Mouse (Mus musculus) MEL (cell line): ENCODE data around the gene Pttg1ip. TPM values are rescaled to one million over a fixed set of nuclear protein-coding genes. Genes with fewer than 3 reads are reported as not detected.
A peak's percentile ranks its signal among the peaks of the same experiment; 100 is the strongest.

Experiments used
- DNase-seq: peaks from one replicate; pipeline ENCODE4 v3.0.0; 2011; ENCODE audit warnings: low read depth, low spot score
- H3K27ac ChIP-seq: 2 replicates; pipeline ENCODE4 v1.5.1; 2012; ENCODE audit warnings: low read depth, mild to moderate bottlenecking, control low read depth, low read length, moderate library complexity; ENCODE audit not compliant: control insufficient read depth
- H3K27me3 ChIP-seq, 2 experiments: fragments of 150-350 bp in 1 of 2; sonication (generic) in 1 of 2; 2 replicates each; pipeline ENCODE4 v1.6.1; 2012; ENCODE audit warnings: low read length in 2 of 2, mild to moderate bottlenecking in 2 of 2, improper control_type of control experiment in 1 of 2, moderate library complexity in 1 of 2; ENCODE audit not compliant: insufficient read depth in 2 of 2, control insufficient read depth in 1 of 2
- H3K36me3 ChIP-seq, 2 experiments: 2 replicates each; pipeline ENCODE4 v1.6.1; 2012 to 2014; ENCODE audit warnings: low read length in 2 of 2, improper control_type of control experiment in 1 of 2, inconsistent platforms in 1 of 2, mild to moderate bottlenecking in 1 of 2; ENCODE audit not compliant: insufficient read depth in 2 of 2, control insufficient read depth in 1 of 2
- H3K4me1 ChIP-seq, 2 experiments: fragments of 150-350 bp in 1 of 2; sonication (generic) in 1 of 2; 2 replicates each; pipeline ENCODE4 v1.6.1; 2012; ENCODE audit warnings: low read length in 2 of 2, improper control_type of control experiment in 1 of 2, mild to moderate bottlenecking in 1 of 2; ENCODE audit not compliant: insufficient read depth in 2 of 2, control insufficient read depth in 1 of 2
- H3K4me3 ChIP-seq, 2 experiments: fragments of 150-350 bp in 1 of 2; sonication (generic) in 1 of 2; 2 replicates each; pipeline ENCODE4 v1.5.1; 2012; ENCODE audit warnings: low read depth in 2 of 2, low read length in 2 of 2, mild to moderate bottlenecking in 2 of 2, moderate library complexity in 2 of 2, control low read depth in 1 of 2, improper control_type of control experiment in 1 of 2; ENCODE audit not compliant: control insufficient read depth in 1 of 2, insufficient read depth in 1 of 2
- H3K79me2 ChIP-seq: 2 replicates; pipeline ENCODE4 v1.6.1; 2012; ENCODE audit warnings: mild to moderate bottlenecking, low read length, moderate library complexity; ENCODE audit not compliant: control insufficient read depth, poor library complexity, insufficient read depth
- H3K9ac ChIP-seq: 2 replicates; pipeline ENCODE4 v1.6.1; 2012; ENCODE audit warnings: low read depth, mild to moderate bottlenecking, control low read depth, low read length, moderate library complexity; ENCODE audit not compliant: control insufficient read depth, poor library complexity, severe bottlenecking
- H3K9me3 ChIP-seq: fragments of 150-350 bp; sonication (generic); replicated peaks from 2 replicates; pipeline ENCODE4 v1.6.1; 2012; ENCODE audit warnings: mild to moderate bottlenecking, low read length, improper control_type of control experiment, moderate library complexity; ENCODE audit not compliant: insufficient read depth
- BHLHE40 ChIP-seq: IDR thresholded peaks from 2 replicates; pipeline ENCODE4 v1.6.1; 2012; ENCODE audit warnings: low read depth, mild to moderate bottlenecking, inconsistent platforms, low read length, improper control_type of control experiment, borderline replicate concordance
- CTCF ChIP-seq, 3 experiments: IDR thresholded peaks in 2 of 3; conservative IDR thresholded peaks in 1 of 3; 2 replicates each; pipeline ENCODE4 v1.5.1; 2011 to 2012; ENCODE audit warnings: low read length in 3 of 3, low read depth in 2 of 3, mild to moderate bottlenecking in 2 of 3, improper control_type of control experiment in 1 of 3, inconsistent platforms in 1 of 3, mixed read lengths in 1 of 3, moderate library complexity in 1 of 3; ENCODE audit not compliant: control insufficient read depth in 1 of 3, insufficient read depth in 1 of 3, poor library complexity in 1 of 3, severe bottlenecking in 1 of 3
- EP300 ChIP-seq, 2 experiments: IDR thresholded peaks; 2 replicates each; pipeline ENCODE4 v1.6.1; 2011; ENCODE audit warnings: improper control_type of control experiment in 2 of 2, low read length in 2 of 2, low read depth in 1 of 2, mild to moderate bottlenecking in 1 of 2
- ETS1 ChIP-seq: IDR thresholded peaks from 2 replicates; pipeline ENCODE4 v1.6.1; 2012; ENCODE audit warnings: low read depth, mild to moderate bottlenecking, inconsistent platforms, low read length, improper control_type of control experiment, moderate library complexity
- GATA1 ChIP-seq: IDR thresholded peaks from 2 replicates; pipeline ENCODE4 v1.6.1; 2011; ENCODE audit warnings: low read depth, low read length, improper control_type of control experiment
- HCFC1 ChIP-seq: IDR thresholded peaks from 2 replicates; pipeline ENCODE4 v1.6.1; 2012; ENCODE audit warnings: low read depth, mild to moderate bottlenecking, inconsistent platforms, low read length, improper control_type of control experiment, moderate library complexity
- JUND ChIP-seq: IDR thresholded peaks from 2 replicates; pipeline ENCODE4 v1.6.1; 2011; ENCODE audit warnings: low read depth, mild to moderate bottlenecking, improper control_type of control experiment, low read length
- MAFK ChIP-seq: IDR thresholded peaks from 2 replicates; pipeline ENCODE4 v1.6.1; 2011; ENCODE audit warnings: low read depth, mild to moderate bottlenecking, low read length, improper control_type of control experiment, borderline replicate concordance
- MAZ ChIP-seq: IDR thresholded peaks from 2 replicates; pipeline ENCODE4 v1.6.1; 2012; ENCODE audit warnings: low read depth, mild to moderate bottlenecking, inconsistent platforms, low read length, improper control_type of control experiment
- MXI1 ChIP-seq: IDR thresholded peaks from 2 replicates; pipeline ENCODE4 v1.6.1; 2011; ENCODE audit warnings: mild to moderate bottlenecking, low read depth, low read length, improper control_type of control experiment
- MYC ChIP-seq: IDR thresholded peaks from 2 replicates; pipeline ENCODE4 v1.6.1; 2011; ENCODE audit warnings: low read depth, mild to moderate bottlenecking, low read length, improper control_type of control experiment, moderate library complexity
- NRF1 ChIP-seq: IDR thresholded peaks from 2 replicates; pipeline ENCODE4 v1.6.1; 2014; ENCODE audit warnings: low read depth, mild to moderate bottlenecking, inconsistent platforms, low read length, improper control_type of control experiment, moderate library complexity; ENCODE audit not compliant: poor library complexity, insufficient read depth, severe bottlenecking
- POLR2AphosphoS2 ChIP-seq: IDR thresholded peaks from 2 replicates; pipeline ENCODE4 v1.6.1; 2011; ENCODE audit warnings: low read length, improper control_type of control experiment
- RAD21 ChIP-seq: IDR thresholded peaks from 2 replicates; pipeline ENCODE4 v1.6.1; 2011; ENCODE audit warnings: mild to moderate bottlenecking, low read depth, low read length, improper control_type of control experiment
- TAL1 ChIP-seq: IDR thresholded peaks from 2 replicates; pipeline ENCODE4 v1.6.1; 2012; ENCODE audit warnings: mild to moderate bottlenecking, inconsistent platforms, low read length, moderate library complexity, mixed read lengths
- ZNF384 ChIP-seq: IDR thresholded peaks from 2 replicates; pipeline ENCODE4 v1.6.1; 2012; ENCODE audit warnings: low read depth, mild to moderate bottlenecking, inconsistent platforms, low read length, improper control_type of control experiment
- polyA plus RNA-seq, 2 experiments: library from polyadenylated mRNA; stranded (reverse) in 1 of 2; unstranded in 1 of 2; fragments of >175 nt in 1 of 2; fragments of >200 nt in 1 of 2; gene quantifications; 2 replicates each; pipeline versions ENCODE4 v1.2.1 to v1.2.4; 2012; ENCODE audit warnings: low replicate concordance in 2 of 2, low read depth in 1 of 2; ENCODE audit not compliant: insufficient read length in 2 of 2, insufficient read depth in 1 of 2, missing spikeins in 1 of 2
- total RNA-seq: library from RNA; depleted of rRNA; stranded (reverse); fragments of 300-350 nt; gene quantifications from 2 replicates; pipeline ENCODE4 v1.2.3, GENCODE M21; 2012

The Pttg1ip gene
- total and polyA plus RNA-seq, 3 experiments: 50.4 to 53.1 TPM; not detected in 1

GRCm38 (mm10) chr10:77588036-77588435 is 6.5 kb downstream of the Pttg1ip start:
- peaks cover 15 to 21% of the 10 kb centered on the region in 2 experiments for H3K4me1 ChIP-seq
- H3K27me3 ChIP-seq: no peaks in the 10 kb centered on the region
- no peak overlapping the region for H3K27ac ChIP-seq
- H3K4me3 ChIP-seq: no peak overlapping the region
- TF ChIP-seq MYC (no peak), POLR2AphosphoS2 (no peak), JUND (no peak), ZNF384 (no peak), ETS1 (no peak), MAFK (no peak), CTCF (IDR thresholded peaks at IDR 0.05 in 2 of 3, conservative IDR thresholded peaks at IDR 0.05 in 1 of 3; ENCODE audit: control insufficient read depth in 1 of 3, insufficient read depth in 1 of 3, low read depth in 2 of 3, low read length in 3 of 3, poor library complexity in 1 of 3, severe bottlenecking in 1 of 3) (no peak), MAZ (no peak), RAD21 (no peak), BHLHE40 (no peak)
- H3K9ac ChIP-seq: no peak overlapping the region
- peaks cover 4 to 14% of the 10 kb centered on the region in 2 experiments; a peak in 3 of 4 replicates for H3K36me3 ChIP-seq
- H3K79me2 ChIP-seq: peaks cover 8% of the 10 kb centered on the region
- no peak for DNase-seq
- no peaks in the 10 kb centered on the region for H3K9me3 ChIP-seq

GRCm38 (mm10) chr10:77589117-77589516 is 7.6 kb downstream of the Pttg1ip start:
- peak; percentile 75 for DNase-seq
- Histone ChIP-seq H3K27ac (peak overlapping the region; percentile 55), H3K36me3 (peaks cover 5 to 9% of the 10 kb centered on the region in 2 experiments), H3K27me3 (no peaks in the 10 kb centered on the region), H3K4me1 (peaks cover 8 to 10% of the 10 kb centered on the region in 2 experiments), H3K9ac (0 out of 2 replicates have a peak overlapping the region, but pooled peaks have one; percentile 5), H3K4me3 (no peak overlapping the region), H3K79me2 (peaks cover 5% of the 10 kb centered on the region), H3K9me3 (no peaks in the 10 kb centered on the region)
- TF ChIP-seq MXI1 (peak; percentile 35; the same call in 1 of the 2 replicates), GATA1 (peak; percentile 38; the same call in 1 of the 2 replicates), ETS1 (0 out of 2 replicates have a peak, but pooled peaks have one; percentile 15), TAL1 (no peak), MAZ (0 out of 2 replicates have a peak, but pooled peaks have one; percentile 35), HCFC1 (peak; percentile 32; the same call in 1 of the 2 replicates), NRF1 (0 out of 2 replicates have a peak, but pooled peaks have one; percentile 21), EP300 (IDR thresholded peaks at IDR 0.05; ENCODE audit: low read depth in 1 of 2, low read length in 2 of 2) (peak in 1 of 2 experiments; percentile 24; a peak in 1 of 4 replicates), BHLHE40 (no peak)
